Mouse (Mus musculus): ENCODE results near the gene Alg3. TPM values are rescaled to one million over a fixed set of nuclear protein-coding genes. Genes with fewer than 3 reads are reported as not detected.
A peak's percentile ranks its signal among the peaks of the same experiment; 100 is the strongest.

The Alg3 gene
- polyA plus RNA-seq, 1 experiment: 23.5 TPM

- H3K4me1 ChIP-seq (ENCODE audit: control insufficient read depth, insufficient read depth, low read length): 0 out of 2 replicates have a peak, but pooled peaks cover 2% of the 10 kb centered on the region
- no peak for DNase-seq
- H3K4me3 ChIP-seq (replicated peaks; ENCODE audit: insufficient read depth, low read depth, low read length): no peak overlapping the region
- 16% methylated on average over 8 of the region's 8 CpGs for WGBS
- no peak overlapping the region for H3K27ac ChIP-seq (ENCODE audit: insufficient read depth, low read length)
- H3K27me3 ChIP-seq (ENCODE audit: control insufficient read depth, insufficient read depth, low read length): no peaks in the 10 kb centered on the region
- TF ChIP-seq CTCF (IDR thresholded peaks at IDR 0.05; ENCODE audit: borderline replicate concordance, insufficient read depth, low read depth, low read length) (no peak), POLR2A (IDR thresholded peaks at IDR 0.05; ENCODE audit: borderline replicate concordance, insufficient read depth, low read length) (no peak)
These were observed 26.8 kb upstream of the Alg3 start for GRCm38 (mm10) chr16:20638367-20638766.

GRCm38 (mm10) chr16:20637410-20637809 is 25.9 kb upstream of the Alg3 start:
- DNase-seq: no peak

GRCm38 (mm10) chr16:20629731-20630634 is 18.4 kb upstream of the Alg3 start, which contains the start of gene Ece2:
Gene Ece2 (plus strand): TSS chr16:20629828.
- WGBS: 1% methylated on average over 54 of the region's 54 CpGs
- TF ChIP-seq POLR2A (IDR thresholded peaks at IDR 0.05; ENCODE audit: borderline replicate concordance, insufficient read depth, low read length) (peak; percentile 39; the same call in 1 of the 2 replicates), CTCF (IDR thresholded peaks at IDR 0.05; ENCODE audit: borderline replicate concordance, insufficient read depth, low read depth, low read length) (no peak)
- Histone ChIP-seq H3K27ac (ENCODE audit: insufficient read depth, low read length) (peak within 1 kb of the TSS; percentile 66), H3K4me1 (ENCODE audit: control insufficient read depth, insufficient read depth, low read length) (peaks cover 12% of the 10 kb centered on the region), H3K27me3 (ENCODE audit: control insufficient read depth, insufficient read depth, low read length) (no peaks in the 10 kb centered on the region), H3K4me3 (replicated peaks; ENCODE audit: insufficient read depth, low read depth, low read length) (peak within 1 kb of the TSS; percentile 74)
- DNase-seq: peak; percentile 66 to 76

More at GRCm38 (mm10) chr16:20637410-20637809, 25.9 kb upstream of the Alg3 start:
- TF ChIP-seq CTCF (IDR thresholded peaks at IDR 0.05; ENCODE audit: borderline replicate concordance, insufficient read depth, low read depth, low read length) (no peak), POLR2A (IDR thresholded peaks at IDR 0.05; ENCODE audit: borderline replicate concordance, insufficient read depth, low read length) (no peak)
- no peak overlapping the region for H3K27ac ChIP-seq (ENCODE audit: insufficient read depth, low read length)
- H3K27me3 ChIP-seq (ENCODE audit: control insufficient read depth, insufficient read depth, low read length): no peaks in the 10 kb centered on the region
- no peak overlapping the region for H3K4me3 ChIP-seq (replicated peaks; ENCODE audit: insufficient read depth, low read depth, low read length)
- WGBS: 79% methylated on average over 8 of the region's 8 CpGs
- H3K4me1 ChIP-seq (ENCODE audit: control insufficient read depth, insufficient read depth, low read length): 0 out of 2 replicates have a peak, but pooled peaks cover 2% of the 10 kb centered on the region

- TF ChIP-seq CTCF (IDR thresholded peaks at IDR 0.05; ENCODE audit: borderline replicate concordance, insufficient read depth, low read depth, low read length): no peak
- TF ChIP-seq POLR2A (IDR thresholded peaks at IDR 0.05; ENCODE audit: borderline replicate concordance, insufficient read depth, low read length): no peak
- 34% methylated on average over 11 of the region's 11 CpGs for WGBS
- Histone ChIP-seq H3K27me3 (ENCODE audit: control insufficient read depth, insufficient read depth, low read length) (no peaks in the 10 kb centered on the region), H3K4me3 (replicated peaks; ENCODE audit: insufficient read depth, low read depth, low read length) (peak overlapping the region; percentile 4), H3K27ac (ENCODE audit: insufficient read depth, low read length) (no peak overlapping the region; the same call in 1 of the 2 replicates), H3K4me1 (ENCODE audit: control insufficient read depth, insufficient read depth, low read length) (peaks cover 12% of the 10 kb centered on the region)
- no peak for DNase-seq
These were observed 17.4 kb upstream of the Alg3 start for GRCm38 (mm10) chr16:20628871-20629391.

GRCm38 (mm10) chr16:20623211-20623610 is 11.7 kb upstream of the Alg3 start:
- no peak for DNase-seq
- Histone ChIP-seq H3K4me3 (replicated peaks; ENCODE audit: insufficient read depth, low read depth, low read length) (no peak overlapping the region), H3K4me1 (ENCODE audit: control insufficient read depth, insufficient read depth, low read length) (peaks cover 4% of the 10 kb centered on the region; the same call in 1 of the 2 replicates), H3K27me3 (ENCODE audit: control insufficient read depth, insufficient read depth, low read length) (no peaks in the 10 kb centered on the region), H3K27ac (ENCODE audit: insufficient read depth, low read length) (no peak overlapping the region)
- WGBS: 32% methylated on average over 2 of the region's 2 CpGs
- TF ChIP-seq POLR2A (IDR thresholded peaks at IDR 0.05; ENCODE audit: borderline replicate concordance, insufficient read depth, low read length) (no peak), CTCF (IDR thresholded peaks at IDR 0.05; ENCODE audit: borderline replicate concordance, insufficient read depth, low read depth, low read length) (no peak)

- under 1% methylated on average over 37 of the region's 37 CpGs for WGBS
- H3K27ac ChIP-seq (ENCODE audit: insufficient read depth, low read length): peak overlapping the region; percentile 74
- no peak for TF ChIP-seq CTCF (IDR thresholded peaks at IDR 0.05; ENCODE audit: borderline replicate concordance, insufficient read depth, low read depth, low read length)
- TF ChIP-seq POLR2A (IDR thresholded peaks at IDR 0.05; ENCODE audit: borderline replicate concordance, insufficient read depth, low read length): no peak
These were observed 10.6 kb upstream of the Alg3 start for GRCm38 (mm10) chr16:20621991-20622685.

GRCm38 (mm10) chr16:20621191-20621990 is 9.9 kb upstream of the Alg3 start, which contains the start of gene Camk2n2:
Gene Camk2n2 (minus strand): TSS chr16:20621287.
- DNase-seq: peak; percentile 87 to 88
- WGBS: 1% methylated on average over 74 of the region's 92 CpGs
- Histone ChIP-seq H3K4me1 (ENCODE audit: control insufficient read depth, insufficient read depth, low read length) (peaks cover 4% of the 10 kb centered on the region; the same call in 1 of the 2 replicates), H3K27ac (ENCODE audit: insufficient read depth, low read length) (peak within 1 kb of the TSS; percentile 87), H3K4me3 (replicated peaks; ENCODE audit: insufficient read depth, low read depth, low read length) (peak within 1 kb of the TSS; percentile 91), H3K27me3 (ENCODE audit: control insufficient read depth, insufficient read depth, low read length) (no peaks in the 10 kb centered on the region)
- TF ChIP-seq CTCF (IDR thresholded peaks at IDR 0.05; ENCODE audit: borderline replicate concordance, insufficient read depth, low read depth, low read length) (no peak), POLR2A (IDR thresholded peaks at IDR 0.05; ENCODE audit: borderline replicate concordance, insufficient read depth, low read length) (peak; percentile 32; the same call in 1 of the 2 replicates)

More at GRCm38 (mm10) chr16:20621991-20622685, 10.6 kb upstream of the Alg3 start:
- peaks cover 4% of the 10 kb centered on the region; the same call in 1 of the 2 replicates for H3K4me1 ChIP-seq (ENCODE audit: control insufficient read depth, insufficient read depth, low read length)
- H3K4me3 ChIP-seq (replicated peaks; ENCODE audit: insufficient read depth, low read depth, low read length): peak overlapping the region; percentile 79
- DNase-seq: peak; percentile 84 to 87
- no peaks in the 10 kb centered on the region for H3K27me3 ChIP-seq (ENCODE audit: control insufficient read depth, insufficient read depth, low read length)
